ENCODE assay signal across 8 mouse cellular contexts in the genomic region with DNA sequence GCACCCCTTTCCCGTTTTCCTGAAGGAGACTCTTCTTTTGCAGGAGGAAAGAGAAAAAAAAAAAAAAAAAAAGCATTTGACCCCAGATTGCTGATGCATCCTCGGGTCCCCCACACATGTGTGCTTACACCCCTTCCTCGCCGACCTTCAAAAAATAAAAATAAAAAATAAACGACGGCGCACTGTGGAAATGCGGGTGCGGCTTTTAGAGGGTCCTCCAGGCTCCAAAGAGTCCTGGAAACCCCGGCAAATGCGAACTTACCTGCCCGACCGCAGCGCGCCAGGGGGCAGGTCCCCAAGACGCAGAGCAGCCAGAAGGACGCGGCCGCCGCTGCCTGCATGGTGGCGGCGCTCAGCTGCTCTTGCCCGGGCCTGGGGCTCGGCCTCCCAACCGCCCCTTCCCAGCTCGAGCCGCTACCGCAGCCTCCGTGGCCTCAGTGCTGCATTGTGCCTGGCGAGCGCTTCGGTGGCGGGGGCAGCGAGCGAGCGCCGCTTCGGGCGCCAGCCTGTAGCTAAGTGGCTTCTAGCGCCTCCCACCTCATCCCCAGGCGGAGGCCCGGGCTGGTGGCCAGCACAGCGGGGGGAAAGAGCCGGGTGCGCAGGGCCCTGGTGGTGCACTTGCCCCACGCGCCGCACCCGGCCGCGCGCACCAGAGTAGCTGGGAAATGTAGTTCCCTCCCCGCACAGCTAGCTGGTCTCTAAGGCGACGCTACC. TPM values are rescaled to one million over a fixed set of nuclear protein-coding genes. Genes with fewer than 3 reads are reported as not detected.
DNase-seq lines count a peak whose midpoint lies in the region; ATAC-seq and TF ChIP-seq lines count a peak whose summit lies in the region.

A gene (minus strand): TSS at position 547 of the 714 bp plus-strand sequence.

- peak; percentile 57 for DNase-seq in adrenal gland, adult 8-10 months
- DNase-seq in embryo, embryonic 10.5 days (ENCODE audit: low spot score) = peak; percentile 78
- peak; percentile 80 for DNase-seq in gastrocnemius, postnatal 25 days
- DNase-seq in induced T-regulatory cell, adult 2 months (ENCODE audit: low read depth) = peak; percentile 4
- DNase-seq in left cerebral cortex, adult 2 months (ENCODE audit: extremely low spot score in 1 of 2, low spot score in 2 of 2) = peak; percentile 93 to 96
- DNase-seq in lung, postnatal 25 days (ENCODE audit: low spot score) = peak; percentile 49
- peak; percentile 74 for DNase-seq in retina, postnatal 7 days (ENCODE audit: low read depth, low spot score)

- TF ChIP-seq CTCF in left cerebral cortex, adult 2 months (IDR thresholded peaks at IDR 0.05) = peak; percentile 29; the same call in 1 of the 2 replicates

- ATAC-seq in monocyte, adult 5-6 weeks (replicated peaks; ENCODE audit: insufficient number of reproducible peaks, low FRiP score, low TSS enrichment, poor library complexity, severe bottlenecking) = no peak

- peak within 1 kb of the TSS; percentile 95 for H3K4me3 ChIP-seq in left cerebral cortex, adult 2 months

- intact Hi-C loops in left cerebral cortex, adult 2 months (cut with DNase I) = loop anchor here (1.0 to 2.0 kb wide), 3 partner anchors 55 to 525 kb away; a partner anchor contains a TSS

- H3K27ac ChIP-seq in left cerebral cortex, adult 2 months = peak within 1 kb of the TSS; percentile 97

RNA-seq across cellular contexts. Expression of the gene that starts here (rescaled TPM):
- total RNA-seq in adrenal gland, adult 8-10 months (2022) = 1 to 10 TPM; 4.8 to 9.6 (median 6.9) TPM
- total RNA-seq in gastrocnemius, postnatal 25 days (2021) = 1 to 10 TPM; 1.3 to 2.3 TPM
- 100 to 1,000 TPM; 214 to 226 TPM for total RNA-seq in left cerebral cortex, adult 2 months (2021)
- total RNA-seq in monocyte, adult 5-6 weeks (2017) = 0.10 to 0.32 TPM in 2 of 3 replicates, not detected in the other

Comparison
In these comparisons a context has a peak if more than half of its experiments do, and no peak if none do; other contexts are left out.
1. RNA of the gene that starts here (total RNA-seq): 214 to 226 TPM in left cerebral cortex, adult 2 months; 4.8 to 9.6 TPM in adrenal gland, adult 8-10 months, 1.3 to 2.3 TPM in gastrocnemius, postnatal 25 days and 0.10 to 0.32 TPM in monocyte, adult 5-6 weeks; every median in the first group is over 10 times any median in the second.
2. DNase-seq: peak in every context shown above with its lines; median percentile 94 in left cerebral cortex, adult 2 months; 80 in gastrocnemius, postnatal 25 days; 78 in embryo, embryonic 10.5 days; 74 in retina, postnatal 7 days; 57 in adrenal gland, adult 8-10 months; 49 in lung, postnatal 25 days; 4 in induced T-regulatory cell, adult 2 months.